Mouse (Mus musculus) adrenal gland, postnatal 25 days (tissue): ENCODE measurements around the gene Cacng2. TPM values are rescaled to one million over a fixed set of nuclear protein-coding genes. Genes with fewer than 3 reads are reported as not detected.
"Not testable (repeated sequence)": the region's sequence is repeated elsewhere in the genome, so short reads cannot be mapped to it uniquely, and the experiment has no call there.

Source experiments
- DNase-seq: peaks from one replicate; pipeline ENCODE4 v3.0.0; 2021; ENCODE audit warnings: mixed read lengths
- total RNA-seq: library from RNA; stranded (reverse); gene quantifications from 2 replicates; pipeline ENCODE4 v1.2.3, GENCODE M21; 2021

The Cacng2 gene
- total RNA-seq, 1 experiment from 2014 or later = 0.36 TPM

DNA sequence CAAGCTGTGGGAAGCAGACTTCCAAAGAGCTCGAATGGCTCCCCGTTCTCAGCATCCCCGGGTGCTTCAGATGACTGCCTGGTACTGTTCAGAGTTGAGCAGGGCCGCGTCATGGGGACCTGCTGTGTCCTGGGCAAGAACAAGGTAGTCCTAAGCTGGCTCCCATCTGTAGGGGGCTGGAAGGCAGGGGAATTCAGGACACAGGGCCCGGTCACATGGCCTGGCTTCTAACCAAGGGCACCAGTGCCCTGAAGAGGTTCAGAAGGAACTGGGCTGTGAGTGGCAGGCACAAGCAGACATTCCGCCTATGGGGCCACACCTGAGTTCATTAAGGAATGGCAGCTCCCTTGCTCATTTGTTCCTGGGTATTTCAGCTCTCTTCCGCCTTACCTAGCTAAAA, 37.7 kb downstream of the Cacng2 start:
- DNase-seq = no peak

DNA sequence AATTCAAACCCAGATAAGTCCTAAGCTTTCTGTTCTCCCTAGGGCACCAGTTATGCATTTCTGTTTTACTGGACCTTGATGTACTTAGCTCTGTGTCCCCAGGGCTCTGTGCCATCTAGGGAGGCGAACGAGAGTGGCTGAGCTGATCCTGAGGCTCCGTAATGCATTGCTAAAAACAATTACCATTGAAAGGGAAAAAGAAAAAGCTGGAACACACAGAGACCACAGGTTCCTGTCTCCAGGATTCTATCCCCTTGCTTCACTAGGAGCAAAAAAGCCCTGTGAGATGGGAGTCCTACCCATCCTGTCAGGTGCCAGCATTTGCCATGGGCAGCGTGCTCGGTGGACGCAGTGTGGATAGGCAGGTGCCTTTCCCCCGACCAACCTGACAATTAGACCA, 38.4 kb downstream of the Cacng2 start:
- DNase-seq = no peak

- no peak for DNase-seq
Measured at GRCm38 (mm10) chr15:78080326-78080725, 39.5 kb downstream of the Cacng2 start.

- DNase-seq = peak; percentile 63
Measured at GRCm38 (mm10) chr15:78078776-78079628, 40.8 kb downstream of the Cacng2 start.

DNA sequence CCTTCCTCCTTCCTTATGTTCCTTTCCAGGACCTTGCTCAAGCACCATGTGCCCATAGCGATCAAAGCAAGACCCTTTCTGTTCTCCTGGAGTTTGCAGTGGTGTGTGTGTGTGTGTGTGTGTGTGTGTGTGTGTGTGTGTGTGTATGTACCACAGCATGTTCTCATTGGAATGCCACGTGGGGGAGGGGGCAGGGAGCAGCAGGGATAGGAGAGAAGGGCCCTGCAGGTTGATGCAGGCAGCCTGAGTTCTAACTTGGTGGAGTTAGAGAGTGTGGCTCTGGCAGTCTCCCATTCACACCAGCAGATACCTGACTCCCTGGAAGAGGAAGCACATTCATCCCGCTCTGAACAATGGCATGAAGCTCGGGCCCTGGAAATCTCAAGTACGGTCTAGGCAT, 41.6 kb downstream of the Cacng2 start:
- DNase-seq = no peak

- no peak for DNase-seq
Measured at GRCm38 (mm10) chr15:78075921-78076320, 43.9 kb downstream of the Cacng2 start.

GRCm38 (mm10) chr15:78073109-78073508, 46.7 kb downstream of the Cacng2 start:
- no peak for DNase-seq

DNA sequence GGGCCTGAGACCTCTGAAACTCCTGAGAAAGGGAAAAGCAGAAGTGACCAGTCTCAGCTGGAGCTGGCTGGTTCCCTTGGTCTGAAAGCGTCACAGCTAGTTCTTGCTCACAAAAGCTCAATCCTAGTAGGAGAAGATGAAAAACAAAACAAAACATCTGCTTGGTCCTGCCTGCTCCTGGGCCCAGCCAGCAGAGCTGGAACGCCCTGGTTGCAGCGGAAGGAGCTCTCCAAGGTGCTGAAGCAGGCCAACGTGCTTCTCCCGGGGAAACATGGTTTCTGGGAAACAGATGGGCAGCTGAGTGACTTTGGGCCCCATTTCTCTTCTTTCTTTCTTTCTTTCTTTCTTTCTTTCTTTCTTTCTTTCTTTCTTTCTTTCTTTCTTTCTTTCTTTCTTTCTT, 53.4 kb downstream of the Cacng2 start:
- peak; percentile 81 for DNase-seq

DNA sequence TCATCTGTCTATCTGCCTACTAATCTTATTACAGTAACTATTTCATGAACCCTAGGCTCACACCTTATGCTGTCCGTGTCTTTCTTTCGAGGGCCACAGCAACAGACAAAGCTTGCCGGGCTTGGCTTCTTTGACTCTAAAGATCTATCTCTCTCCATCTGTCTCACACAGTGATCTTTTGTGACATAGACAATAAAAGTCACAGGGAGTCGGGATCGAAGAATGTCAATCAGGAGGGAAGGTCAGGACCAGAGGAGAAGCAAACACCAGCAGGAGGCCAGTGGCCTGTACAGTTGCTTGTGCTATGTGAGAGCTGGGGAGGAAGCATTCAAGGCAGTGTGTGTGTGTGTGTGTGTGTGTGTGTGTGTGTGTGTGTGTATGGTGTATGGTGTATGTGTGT, 54.3 kb downstream of the Cacng2 start:
- DNase-seq = no peak

- DNase-seq = no peak
Measured at GRCm38 (mm10) chr15:78064340-78064739, 55.5 kb downstream of the Cacng2 start.

DNA sequence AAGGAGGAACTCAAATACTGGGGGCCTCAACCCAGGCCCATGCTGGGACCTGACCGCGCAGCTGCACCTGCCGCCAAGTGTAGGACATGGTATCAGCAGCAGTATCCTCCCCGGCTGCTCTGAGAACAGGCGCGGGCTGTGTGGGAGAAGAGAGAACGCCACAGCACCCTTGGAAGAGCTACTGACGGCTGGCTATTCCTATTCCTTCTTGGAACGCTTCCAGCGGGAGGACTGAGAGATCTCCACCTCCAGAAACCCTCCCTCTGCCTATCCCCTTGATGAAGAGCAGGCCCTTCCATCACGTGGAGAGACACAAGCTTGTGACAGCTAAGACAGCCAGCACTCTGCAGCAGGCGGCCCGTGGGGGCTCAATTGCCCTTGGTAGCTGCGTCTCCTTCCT, 57.4 kb downstream of the Cacng2 start:
- no peak for DNase-seq

- no peak for DNase-seq
Measured at GRCm38 (mm10) chr15:78056930-78057329, 62.9 kb downstream of the Cacng2 start.

GRCm38 (mm10) chr15:78050682-78051081, 69.1 kb downstream of the Cacng2 start:
- no peak for DNase-seq

DNA sequence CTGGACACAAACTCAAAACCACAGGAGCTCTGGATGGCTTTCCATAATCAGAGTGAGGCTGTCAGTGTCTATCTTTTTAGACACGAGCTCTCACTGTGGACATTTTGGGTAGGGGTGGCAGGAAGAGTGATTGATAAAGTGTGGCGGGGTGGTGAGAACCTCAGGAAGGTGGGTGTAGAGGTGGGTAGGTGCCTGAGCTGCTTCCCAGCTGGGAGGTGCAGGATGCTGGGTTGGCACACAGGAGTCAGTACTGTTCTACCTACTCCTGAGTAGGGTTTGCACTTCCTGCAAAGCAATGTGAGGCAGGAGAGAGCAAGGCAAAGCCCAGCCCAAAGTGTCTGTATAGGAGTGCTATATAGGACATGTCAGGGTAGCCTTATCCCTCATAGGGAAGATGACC, 69.9 kb downstream of the Cacng2 start:
- no peak for DNase-seq

DNA sequence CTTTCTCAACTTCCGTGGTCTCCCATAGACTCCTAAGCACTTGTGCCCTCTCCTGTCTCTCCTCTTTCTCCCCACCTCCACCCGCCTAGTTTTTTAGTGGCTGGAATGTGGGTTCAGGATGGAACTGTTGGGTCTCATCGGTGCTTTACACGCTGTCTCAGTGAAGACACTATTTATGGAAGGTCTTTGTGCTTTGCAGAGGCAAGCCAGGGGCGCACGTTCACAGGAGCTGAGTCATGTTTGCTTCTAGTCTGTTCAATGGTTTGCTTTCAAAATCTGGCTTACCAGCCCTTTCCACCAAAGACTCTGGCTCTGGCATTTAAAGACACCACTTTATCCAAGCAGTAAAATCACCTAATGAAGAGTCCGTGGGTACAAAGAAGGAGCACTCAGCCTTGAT, 74.0 kb downstream of the Cacng2 start:
- DNase-seq = no peak

DNA sequence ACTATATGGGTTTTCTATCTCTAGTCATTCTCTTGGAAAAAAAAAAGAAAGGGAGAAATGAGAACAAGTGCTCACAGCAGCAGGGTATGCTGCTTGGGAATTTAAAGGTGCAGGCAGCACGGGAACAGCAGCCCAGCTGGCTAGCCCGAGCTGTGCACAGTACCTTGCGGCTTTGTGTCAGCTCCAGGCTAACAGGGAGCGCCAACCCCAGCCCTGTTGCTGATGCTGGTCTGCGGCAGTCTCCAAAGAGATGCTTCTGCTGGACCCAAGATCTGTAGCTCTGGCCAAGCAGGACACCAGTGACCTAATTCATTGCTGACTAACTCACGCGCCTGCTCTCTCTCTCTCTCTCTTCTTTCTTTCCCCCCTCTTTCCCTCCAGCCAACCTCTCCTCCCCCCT, 74.5 kb downstream of the Cacng2 start:
- no peak for DNase-seq

DNA sequence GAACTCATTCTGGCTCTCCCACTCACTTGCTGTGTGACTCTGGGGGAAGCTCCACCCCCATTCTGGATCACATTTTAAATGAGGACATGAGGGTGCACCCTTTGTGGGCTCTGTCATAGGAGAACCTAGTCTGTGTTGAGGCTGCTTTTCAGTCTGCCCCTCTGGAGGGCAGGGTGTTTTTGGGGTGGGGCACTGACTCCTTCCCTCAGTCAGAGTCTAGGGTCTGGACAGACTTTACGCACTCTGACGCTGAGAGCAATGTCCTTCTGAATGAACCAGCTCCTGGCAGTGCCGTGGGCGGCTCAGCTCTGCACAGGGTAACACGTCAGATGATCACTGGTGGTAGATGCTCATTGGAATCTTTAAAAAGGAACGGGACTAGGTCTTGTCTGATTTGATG, 75.0 kb downstream of the Cacng2 start:
- no peak for DNase-seq

- DNase-seq = no peak
Measured at GRCm38 (mm10) chr15:78042706-78043105, 77.1 kb downstream of the Cacng2 start.

GRCm38 (mm10) chr15:78037626-78038025, 82.2 kb downstream of the Cacng2 start:
- DNase-seq = no peak

- DNase-seq = peak; percentile 10
Measured at GRCm38 (mm10) chr15:78036586-78036985, 83.2 kb downstream of the Cacng2 start.

DNA sequence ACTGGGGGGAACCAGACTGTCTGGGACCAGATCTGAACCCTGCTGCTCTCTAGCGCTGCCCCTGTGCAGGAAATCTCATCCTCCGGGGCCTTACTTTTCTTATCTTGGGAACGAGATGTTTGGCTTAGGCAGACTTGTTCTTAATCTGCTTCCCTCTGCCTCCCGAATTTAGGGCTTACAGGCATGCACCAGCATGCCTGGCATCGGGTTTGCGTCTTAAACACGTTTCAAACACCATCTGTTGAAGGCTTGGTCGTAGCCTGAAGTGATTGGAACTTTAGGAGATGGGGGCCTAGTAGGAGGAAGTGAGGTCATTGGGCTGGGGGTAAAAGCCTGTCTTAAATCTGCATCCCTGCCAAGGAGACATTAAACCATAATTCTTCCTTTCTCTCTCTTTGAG, 89.9 kb downstream of the Cacng2 start:
- no peak for DNase-seq

DNA sequence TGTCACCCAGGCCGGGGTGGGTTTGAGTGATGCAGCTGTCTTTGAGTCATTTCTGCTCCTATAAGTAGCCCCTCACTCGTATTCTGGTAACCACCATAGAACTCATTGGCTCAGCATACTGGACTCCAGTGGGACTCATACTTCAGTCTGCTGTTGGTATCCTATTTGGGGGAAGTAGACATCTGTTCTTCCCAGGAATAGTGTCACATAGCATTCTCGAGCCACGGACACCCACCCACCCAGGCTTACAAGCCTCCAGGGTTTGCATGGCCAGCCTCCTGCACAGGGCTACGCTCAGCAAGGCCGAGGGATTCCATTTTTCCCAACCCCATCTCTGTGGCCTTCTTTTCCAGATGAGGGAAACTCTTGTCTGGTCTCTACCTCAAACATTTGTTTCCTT, 93.3 kb downstream of the Cacng2 start:
- DNase-seq = no peak

DNA sequence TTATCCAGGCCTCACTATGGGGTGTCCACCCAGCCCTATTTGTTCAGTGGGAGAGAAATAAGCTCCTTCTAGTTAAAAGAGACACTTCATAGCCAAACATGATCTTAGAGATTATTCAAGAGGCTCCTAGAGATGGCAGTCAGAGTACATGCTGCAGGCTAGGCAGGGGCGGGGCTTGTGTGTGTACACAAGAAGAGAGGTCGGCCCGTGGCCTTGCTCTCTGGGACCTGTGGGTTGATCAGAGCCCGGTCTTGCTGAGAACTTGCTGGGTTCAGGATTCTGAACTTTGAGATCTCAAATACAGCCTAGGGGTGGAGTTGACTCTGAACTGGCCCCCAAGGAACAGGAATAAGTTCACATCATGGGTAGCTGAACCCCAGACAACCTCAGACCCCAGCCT, 95.6 kb downstream of the Cacng2 start:
- DNase-seq = no peak

- DNase-seq = no peak
Measured at GRCm38 (mm10) chr15:78014046-78014445, 105.8 kb downstream of the Cacng2 start.

DNA sequence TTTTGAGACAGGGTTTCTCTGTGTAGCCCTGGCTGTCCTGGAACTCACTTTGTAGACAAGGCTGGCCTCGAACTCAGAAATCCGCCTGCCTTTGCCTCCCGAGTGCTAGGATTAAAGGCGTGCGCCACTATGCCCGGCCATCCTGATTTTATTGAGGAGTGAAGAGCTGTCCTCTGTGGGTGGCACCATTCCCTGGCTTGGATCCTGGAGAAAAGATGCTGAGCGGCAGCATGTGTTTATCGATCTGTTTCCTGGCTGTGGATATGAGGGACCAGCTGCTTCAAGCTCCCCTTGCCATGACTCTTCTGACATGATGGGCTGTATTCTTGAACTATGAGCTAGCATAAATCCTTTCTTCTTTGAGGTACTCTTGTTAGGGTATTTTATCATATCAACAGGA, 111.6 kb downstream of the Cacng2 start:
- not testable (repeated sequence) for DNase-seq
